Mouse (Mus musculus): ENCODE measurements at regions not wholly inside any gene's neighbourhood (a gene's known extent, or its start where the extent isn't known, plus 50 kb on each side); places are given as distances from the start of the nearest gene placed in this dataset.

- no peak overlapping the region for H3K9ac ChIP-seq (ENCODE audit: insufficient read depth, low read depth)
- in situ Hi-C loops (cut with MboI; ENCODE audit: low pct_ligation_motif_present, low pct_unique_long_range_greater_than_20kb, low sequenced_read_pairs): no loop called here
- no peak for DNase-seq (ENCODE audit: extremely low read depth)
- no peak overlapping the region for H3K4me2 ChIP-seq (ENCODE audit: insufficient read depth, low read depth, poor library complexity, severe bottlenecking)
- H3K4me1 ChIP-seq (ENCODE audit: control insufficient read depth in 1 of 2, insufficient read depth in 2 of 2): no peaks in the 10 kb centered on the region
- no peak overlapping the region for H3K27ac ChIP-seq (ENCODE audit: insufficient read depth, low read depth)
- no peak for TF ChIP-seq USF1 (IDR thresholded peaks at IDR 0.05; ENCODE audit: low read depth, low read length)
- TF ChIP-seq ZKSCAN1 (IDR thresholded peaks at IDR 0.05; ENCODE audit: borderline replicate concordance, low read depth, low read length): no peak
- no peak for TF ChIP-seq MAFK (IDR thresholded peaks at IDR 0.05; ENCODE audit: insufficient replicate concordance, low read length)
- TF ChIP-seq USF2 (conservative IDR thresholded peaks at IDR 0.05; ENCODE audit: low read depth, low read length): no peak
- TF ChIP-seq ZC3H11A (IDR thresholded peaks at IDR 0.05; ENCODE audit: low read depth, low read length): no peak
- TF ChIP-seq PAX5 (IDR thresholded peaks at IDR 0.05; ENCODE audit: low read length): no peak
- TF ChIP-seq JUND (conservative IDR thresholded peaks at IDR 0.05; ENCODE audit: low read depth, low read length): no peak
- no peak for TF ChIP-seq ELF1 (IDR thresholded peaks at IDR 0.05; ENCODE audit: low read depth, low read length)
- TF ChIP-seq MYC (IDR thresholded peaks at IDR 0.05; ENCODE audit: low read depth, low read length): no peak
- no peak for TF ChIP-seq ETS1 (conservative IDR thresholded peaks at IDR 0.05; ENCODE audit: low read depth, low read length)
- no peak for TF ChIP-seq KAT2A (IDR thresholded peaks at IDR 0.05; ENCODE audit: insufficient replicate concordance, low read length)
- TF ChIP-seq RAD21 (IDR thresholded peaks at IDR 0.05; ENCODE audit: low read depth, low read length): no peak
- no peak for TF ChIP-seq MAZ (IDR thresholded peaks at IDR 0.05; ENCODE audit: low read depth, low read length)
- no peak for TF ChIP-seq UBTF (IDR thresholded peaks at IDR 0.05; ENCODE audit: low read depth, low read length)
- no peak for TF ChIP-seq IRF4 (IDR thresholded peaks at IDR 0.05; ENCODE audit: low read depth, low read length)
- TF ChIP-seq HCFC1 (IDR thresholded peaks at IDR 0.05; ENCODE audit: low read depth, low read length): no peak
- TF ChIP-seq TCF12 (IDR thresholded peaks at IDR 0.05; ENCODE audit: low read depth, low read length): no peak
- no peak for TF ChIP-seq POLR2AphosphoS2 (IDR thresholded peaks at IDR 0.05; ENCODE audit: low read depth, low read length)
- no peaks in the 10 kb centered on the region for H3K36me3 ChIP-seq (replicated peaks in 1 of 2; ENCODE audit: control insufficient read depth in 1 of 2, insufficient read depth in 1 of 2, low read length in 1 of 2)
- no peaks in the 10 kb centered on the region for H3K9me3 ChIP-seq (replicated peaks; ENCODE audit: low read length)
- H3K79me2 ChIP-seq (replicated peaks; ENCODE audit: control insufficient read depth, extremely low read depth, insufficient read depth, poor library complexity, severe bottlenecking): no peaks in the 10 kb centered on the region
- H3K27me3 ChIP-seq (replicated peaks): no peaks in the 10 kb centered on the region
- dilution Hi-C loops (cut with MboI; ENCODE audit: extremely low pct_ligation_motif_present, extremely low pct_unique_long_range_greater_than_20kb, low sequenced_read_pairs): no loop called here
- no peak overlapping the region for H3K4me3 ChIP-seq (replicated peaks in 1 of 3; ENCODE audit: low read depth in 2 of 3, low read length in 2 of 3, poor library complexity in 1 of 3)
These were observed 174.6 kb upstream of the Slc38a2 start for GRCm38 (mm10) chr15:96874145-96874544.

- Histone ChIP-seq H3K36me3 (replicated peaks in 1 of 2; ENCODE audit: control insufficient read depth in 1 of 2, insufficient read depth in 1 of 2, low read length in 1 of 2) (no peaks in the 10 kb centered on the region), H3K9me3 (replicated peaks; ENCODE audit: low read length) (no peaks in the 10 kb centered on the region), H3K4me3 (replicated peaks in 1 of 3; ENCODE audit: low read depth in 2 of 3, low read length in 2 of 3, poor library complexity in 1 of 3) (no peak overlapping the region), H3K27ac (ENCODE audit: insufficient read depth, low read depth) (no peak overlapping the region), H3K9ac (ENCODE audit: insufficient read depth, low read depth) (no peak overlapping the region), H3K4me2 (ENCODE audit: insufficient read depth, low read depth, poor library complexity, severe bottlenecking) (no peak overlapping the region), H3K27me3 (replicated peaks) (no peaks in the 10 kb centered on the region), H3K4me1 (ENCODE audit: control insufficient read depth in 1 of 2, insufficient read depth in 2 of 2) (no peaks in the 10 kb centered on the region), H3K79me2 (replicated peaks; ENCODE audit: control insufficient read depth, extremely low read depth, insufficient read depth, poor library complexity, severe bottlenecking) (no peaks in the 10 kb centered on the region)
- in situ Hi-C loops (cut with MboI; ENCODE audit: low pct_ligation_motif_present, low pct_unique_long_range_greater_than_20kb, low sequenced_read_pairs) (no loop called here), dilution Hi-C loops (cut with MboI; ENCODE audit: extremely low pct_ligation_motif_present, extremely low pct_unique_long_range_greater_than_20kb, low sequenced_read_pairs) (no loop called here)
- TF ChIP-seq PAX5 (IDR thresholded peaks at IDR 0.05; ENCODE audit: low read length) (no peak), RAD21 (IDR thresholded peaks at IDR 0.05; ENCODE audit: low read depth, low read length) (no peak), MYC (IDR thresholded peaks at IDR 0.05; ENCODE audit: low read depth, low read length) (no peak), ETS1 (conservative IDR thresholded peaks at IDR 0.05; ENCODE audit: low read depth, low read length) (no peak), NELFE (IDR thresholded peaks at IDR 0.05; ENCODE audit: low read depth, low read length) (no peak), NRF1 (IDR thresholded peaks at IDR 0.05; ENCODE audit: low read depth, low read length) (no peak), JUN (IDR thresholded peaks at IDR 0.05; ENCODE audit: insufficient read depth, low read depth, low read length) (no peak), ZKSCAN1 (IDR thresholded peaks at IDR 0.05; ENCODE audit: borderline replicate concordance, low read depth, low read length) (no peak)
- DNase-seq (ENCODE audit: extremely low read depth): no peak
These were observed 174.0 kb upstream of the Slc38a2 start for GRCm38 (mm10) chr15:96873562-96873961.
